Mouse (Mus musculus) embryonic facial prominence, embryonic 15.5 days (tissue): Measurements from ENCODE around the gene Tnni2. TPM values are rescaled to one million over a fixed set of nuclear protein-coding genes. Genes with fewer than 3 reads are reported as not detected.
A peak's percentile ranks its signal among the peaks of the same experiment; 100 is the strongest.

Source experiments
- ATAC-seq: fragments of 200-750 bp; cut with Nextera tagmentation; 2 replicates; pipeline ENCODE4 v1.8.0; 2017; ENCODE audit warnings: low read depth, moderate TSS enrichment; ENCODE audit not compliant: insufficient number of reproducible peaks, low FRiP score, low TSS enrichment
- H3K27ac ChIP-seq: fragments of 300-500 bp; sonication (generic); replicated peaks from 2 replicates; pipeline ENCODE4 v1.5.1; 2015; ENCODE audit warnings: mild to moderate bottlenecking, inconsistent platforms
- H3K27me3 ChIP-seq: fragments of 300-500 bp; sonication (generic); 2 replicates; pipeline ENCODE4 v1.6.1; 2015; ENCODE audit warnings: inconsistent platforms
- H3K36me3 ChIP-seq: fragments of 300-500 bp; sonication (generic); 2 replicates; pipeline ENCODE4 v1.6.1; 2015; ENCODE audit warnings: mild to moderate bottlenecking, inconsistent platforms
- H3K4me1 ChIP-seq: fragments of 300-500 bp; sonication (generic); 2 replicates; pipeline ENCODE4 v1.6.1; 2015; ENCODE audit warnings: inconsistent platforms
- H3K4me2 ChIP-seq: fragments of 300-500 bp; sonication (generic); replicated peaks from 2 replicates; pipeline ENCODE4 v1.6.1; 2015; ENCODE audit warnings: mild to moderate bottlenecking, inconsistent platforms
- H3K4me3 ChIP-seq: fragments of 300-500 bp; sonication (generic); replicated peaks from 2 replicates; pipeline ENCODE4 v1.5.1; 2015; ENCODE audit warnings: mild to moderate bottlenecking, inconsistent platforms
- H3K9ac ChIP-seq: fragments of 300-500 bp; sonication (generic); 2 replicates; pipeline ENCODE4 v1.6.1; 2015; ENCODE audit warnings: inconsistent platforms
- H3K9me3 ChIP-seq: fragments of 300-500 bp; sonication (generic); replicated peaks from 2 replicates; pipeline ENCODE4 v1.6.1; 2016; ENCODE audit warnings: inconsistent platforms
- WGBS: fragments of 180-500 bp; shearing (Covaris S2); methylation state at CpG from one replicate; pipeline ENCODE4 v1.1.7; 2015; 5-methylcytosine and 5-hydroxymethylcytosine counted together
- polyA plus RNA-seq: library from polyadenylated mRNA; unstranded; fragments of >200 nt; fragmentation: Nextera tagmentation; extraction: Ambion mirVana; gene quantifications from 2 replicates; pipeline ENCODE4 v1.2.1, GENCODE M21; 2015

Tnni2 gene
- polyA plus RNA-seq, 1 experiment from 2014 or later, result 169 TPM

DNA sequence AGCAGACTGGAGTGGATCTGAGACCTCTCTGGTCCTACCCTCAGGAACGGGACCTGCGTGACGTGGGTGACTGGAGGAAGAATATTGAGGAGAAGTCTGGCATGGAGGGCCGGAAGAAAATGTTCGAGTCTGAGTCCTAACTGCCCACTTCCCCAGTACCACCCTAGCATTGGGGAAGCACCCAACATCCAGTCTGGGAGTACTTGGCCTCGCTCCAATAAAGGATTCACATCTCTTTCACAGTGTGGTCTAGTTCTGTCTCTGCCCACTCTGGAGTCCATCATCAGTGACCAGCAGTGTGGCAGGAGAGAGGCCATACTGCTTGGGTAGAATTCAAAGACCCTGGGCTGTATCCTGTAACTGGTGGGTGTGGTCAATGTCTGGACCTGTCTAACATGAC, 2.6 kb downstream of the Tnni2 start:
- Histone ChIP-seq H3K9me3 (no peaks in the 10 kb centered on the region), H3K9ac (no peak overlapping the region), H3K4me2 (no peak overlapping the region), H3K4me3 (no peak overlapping the region), H3K36me3 (no peaks in the 10 kb centered on the region), H3K27me3 (no peaks in the 10 kb centered on the region), H3K4me1 (peaks cover 33% of the 10 kb centered on the region), H3K27ac (no peak overlapping the region)
- WGBS, result 93% methylated on average over 6 of the region's 6 CpGs
- no peak for ATAC-seq

DNA sequence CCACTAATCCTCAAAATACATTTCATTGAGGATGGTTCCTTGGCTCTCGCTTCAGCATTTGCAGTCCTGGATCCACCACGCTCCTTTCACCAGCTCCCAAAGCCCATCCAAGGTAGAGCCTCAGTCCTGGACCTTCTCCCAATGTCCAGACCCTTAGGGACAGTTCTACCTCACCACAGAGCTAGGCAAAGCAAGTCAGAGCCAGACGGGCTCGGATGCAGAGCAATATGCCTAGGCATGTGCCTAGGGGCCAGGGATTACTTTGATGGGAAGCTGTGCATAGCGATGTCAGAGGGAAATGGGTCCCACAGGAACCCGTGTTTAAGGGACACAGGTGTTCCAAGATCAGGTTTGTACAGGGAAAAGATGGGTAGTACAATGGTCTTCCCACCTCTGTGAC, 3.7 kb downstream of the Tnni2 start:
- no peak overlapping the region for H3K27ac ChIP-seq
- 79% methylated on average over 6 of the region's 6 CpGs for WGBS
- H3K36me3 ChIP-seq, result no peaks in the 10 kb centered on the region
- no peak for ATAC-seq
- no peaks in the 10 kb centered on the region for H3K9me3 ChIP-seq
- no peak overlapping the region for H3K4me3 ChIP-seq
- no peak overlapping the region for H3K4me2 ChIP-seq
- H3K27me3 ChIP-seq, result no peaks in the 10 kb centered on the region
- no peak overlapping the region for H3K9ac ChIP-seq
- peaks cover 27% of the 10 kb centered on the region for H3K4me1 ChIP-seq

DNA sequence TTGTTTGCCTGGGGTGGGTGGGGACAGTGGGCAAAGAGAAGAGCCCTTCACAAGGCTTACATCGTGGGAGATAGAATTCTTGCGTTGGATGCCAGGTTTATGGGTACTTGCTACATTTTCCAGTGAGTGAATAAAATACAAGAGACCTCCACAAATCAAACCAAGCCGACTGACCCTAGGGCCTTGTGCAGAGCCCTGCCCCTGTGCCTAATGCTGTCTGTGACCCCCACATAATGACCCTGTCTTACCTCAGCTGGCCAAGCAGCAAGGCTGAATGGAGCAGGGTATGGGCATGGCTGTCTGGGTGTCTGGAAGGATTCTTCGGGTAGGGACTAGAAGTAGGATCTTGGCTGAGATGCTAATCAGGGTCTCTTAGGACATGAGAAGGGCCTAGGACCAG, 4.7 kb downstream of the Tnni2 start:
- Histone ChIP-seq H3K9ac (no peak overlapping the region), H3K27ac (no peak overlapping the region), H3K4me1 (peaks cover 17% of the 10 kb centered on the region), H3K4me2 (no peak overlapping the region), H3K27me3 (no peaks in the 10 kb centered on the region), H3K4me3 (no peak overlapping the region), H3K36me3 (no peaks in the 10 kb centered on the region), H3K9me3 (no peaks in the 10 kb centered on the region)
- 89% methylated on average over 4 of the region's 4 CpGs for WGBS
- no peak for ATAC-seq

DNA sequence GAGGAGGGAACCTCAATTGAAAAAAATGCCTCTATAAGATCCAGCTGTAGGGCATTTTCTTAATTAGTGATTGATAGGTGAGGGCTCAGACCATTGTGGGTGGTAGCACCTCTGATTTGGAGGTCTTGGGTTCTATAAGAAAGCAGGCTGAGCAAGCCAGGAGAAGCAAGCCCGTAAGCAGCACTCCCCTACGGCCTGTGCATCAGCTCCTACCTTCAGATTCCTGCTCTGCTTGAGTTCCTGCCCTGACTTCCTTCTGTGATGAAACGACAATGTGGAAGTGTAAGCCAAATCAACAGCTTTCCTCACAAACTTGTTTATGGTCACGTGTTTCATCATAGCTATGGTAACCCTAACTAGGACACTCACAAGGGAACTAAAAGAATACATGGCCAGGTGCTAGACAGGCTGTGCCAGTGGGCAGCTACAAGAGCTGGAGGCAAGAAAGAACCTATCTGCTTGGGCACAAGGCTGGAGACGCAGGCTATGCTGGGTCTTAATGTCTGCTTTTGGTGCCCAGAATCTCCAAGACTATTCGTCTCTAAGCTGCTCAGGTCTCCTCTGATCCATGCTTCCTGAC, 7.5 kb downstream of the Tnni2 start:
- 0 out of 2 replicates have a peak, but pooled peaks cover 2% of the 10 kb centered on the region for H3K4me1 ChIP-seq
- H3K27me3 ChIP-seq, result no peaks in the 10 kb centered on the region
- 70% methylated on average over 6 of the region's 6 CpGs for whole genome bisulfite sequencing
- no peak overlapping the region for H3K4me3 ChIP-seq
- H3K36me3 ChIP-seq, result no peaks in the 10 kb centered on the region
- H3K9ac ChIP-seq, result no peak overlapping the region
- no peaks in the 10 kb centered on the region for H3K9me3 ChIP-seq
- H3K4me2 ChIP-seq, result no peak overlapping the region
- no peak overlapping the region for H3K27ac ChIP-seq
- no peak for ATAC-seq

DNA sequence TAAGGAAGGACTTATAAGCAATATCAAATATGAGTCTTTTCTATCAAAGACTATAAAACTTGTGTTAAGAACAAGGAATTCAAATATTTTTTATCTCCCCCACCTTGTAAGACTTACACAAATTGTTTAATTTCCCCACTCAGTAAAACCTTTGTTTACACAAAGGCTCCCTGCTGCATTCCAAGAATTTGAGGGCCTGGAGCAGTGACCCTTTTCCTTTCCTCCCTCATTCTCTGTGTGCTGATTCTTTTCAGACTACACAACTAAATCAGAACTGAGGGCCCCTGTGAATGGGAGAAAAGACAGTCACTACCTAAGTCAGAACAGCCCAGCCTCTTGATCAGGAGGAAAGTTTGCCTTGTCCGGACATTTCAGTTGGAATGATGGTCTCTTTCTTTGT, 13.1 kb downstream of the Tnni2 start:
- WGBS, result 30% methylated on average over 1 of the region's 1 CpGs
- no peak overlapping the region for H3K4me2 ChIP-seq
- H3K9me3 ChIP-seq, result no peaks in the 10 kb centered on the region
- no peak for ATAC-seq
- H3K4me3 ChIP-seq, result no peak overlapping the region
- no peak overlapping the region for H3K9ac ChIP-seq
- no peaks in the 10 kb centered on the region for H3K36me3 ChIP-seq
- H3K27ac ChIP-seq, result peak overlapping the region; percentile 83
- H3K4me1 ChIP-seq, result peaks cover 28% of the 10 kb centered on the region
- H3K27me3 ChIP-seq, result no peaks in the 10 kb centered on the region

DNA sequence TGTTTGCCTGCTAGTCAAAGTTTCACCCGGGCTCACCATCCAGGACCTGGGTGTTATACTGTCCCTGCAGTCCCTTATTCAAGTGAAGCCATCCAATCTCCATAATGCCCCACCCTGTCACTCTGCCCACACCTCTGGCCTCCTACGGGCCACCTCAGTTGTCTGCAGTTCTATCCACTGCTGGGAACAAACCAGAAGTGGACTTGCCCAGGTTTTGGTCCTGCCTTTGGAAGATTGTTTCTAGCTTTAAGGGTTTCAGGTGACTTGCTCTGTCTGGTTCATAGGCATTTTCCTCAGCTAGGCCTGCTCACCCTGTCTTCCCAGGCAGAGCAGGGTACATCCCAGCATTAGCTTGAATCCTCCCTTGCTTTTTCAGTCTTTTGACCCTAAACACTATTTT, 13.6 kb downstream of the Tnni2 start:
- Histone ChIP-seq H3K9me3 (no peaks in the 10 kb centered on the region), H3K27me3 (no peaks in the 10 kb centered on the region), H3K9ac (no peak overlapping the region), H3K36me3 (no peaks in the 10 kb centered on the region), H3K4me1 (peaks cover 28% of the 10 kb centered on the region), H3K27ac (peak overlapping the region; percentile 83), H3K4me2 (no peak overlapping the region), H3K4me3 (no peak overlapping the region)
- WGBS, result 33% methylated on average over 2 of the region's 2 CpGs
- no peak for ATAC-seq

DNA sequence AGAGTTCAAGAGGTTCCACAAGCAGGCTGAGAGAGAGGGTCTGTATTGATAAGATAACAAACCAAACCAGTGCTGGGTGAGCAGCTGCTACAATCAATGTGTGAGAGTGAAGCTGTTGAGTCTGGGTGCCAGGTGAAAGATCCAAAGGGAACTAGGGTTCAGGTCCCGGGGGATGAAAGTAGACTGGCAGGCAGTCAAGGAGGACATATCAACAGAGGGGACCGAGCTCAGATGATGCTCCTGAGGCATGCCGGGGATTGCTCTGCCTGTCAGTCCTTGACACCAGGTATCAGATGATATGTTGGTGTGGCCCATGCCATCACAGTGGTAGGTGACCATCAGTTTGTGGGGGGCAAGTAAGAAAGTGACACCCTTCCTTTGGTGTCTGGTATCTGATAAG, 15.2 kb downstream of the Tnni2 start:
- H3K27ac ChIP-seq, result peak overlapping the region; percentile 92

DNA sequence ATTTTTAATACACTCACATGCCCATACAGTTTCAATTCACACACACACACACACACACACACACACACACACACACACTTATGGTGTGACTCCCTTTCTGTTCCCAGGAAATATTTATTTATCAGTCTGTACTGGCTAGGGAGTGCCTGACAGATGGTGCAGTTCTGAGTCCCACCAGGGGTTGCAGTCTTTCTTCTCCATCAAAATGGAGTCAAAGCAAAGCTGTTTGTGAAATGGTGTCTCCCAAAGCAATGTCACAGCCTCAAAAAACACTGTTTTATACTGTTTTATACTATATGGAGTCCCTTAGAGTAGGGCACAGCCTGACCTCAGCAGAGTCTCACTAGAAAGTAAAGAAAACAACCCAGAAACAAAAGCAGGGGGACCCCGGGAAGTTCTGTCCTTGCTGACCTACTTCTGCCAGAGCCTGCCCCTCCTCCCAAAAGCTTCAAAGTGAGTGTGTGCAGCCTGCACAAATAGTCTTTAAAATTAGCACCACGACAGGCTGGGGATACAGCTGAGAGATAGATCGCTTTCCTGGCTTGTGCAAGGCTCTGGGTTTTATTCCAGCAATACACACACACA, 15.7 kb downstream of the Tnni2 start:
- H3K9me3 ChIP-seq, result no peaks in the 10 kb centered on the region
- no peak for ATAC-seq

More for the DNA sequence above, 15.2 kb downstream of the Tnni2 start:
- H3K36me3 ChIP-seq, result no peaks in the 10 kb centered on the region
- H3K4me3 ChIP-seq, result no peak overlapping the region
- H3K27me3 ChIP-seq, result no peaks in the 10 kb centered on the region
- H3K4me1 ChIP-seq, result peaks cover 28% of the 10 kb centered on the region
- WGBS, result 82% methylated on average over 3 of the region's 3 CpGs
- no peak for ATAC-seq
- no peak overlapping the region for H3K9ac ChIP-seq
- H3K4me2 ChIP-seq, result no peak overlapping the region
- no peaks in the 10 kb centered on the region for H3K9me3 ChIP-seq

DNA sequence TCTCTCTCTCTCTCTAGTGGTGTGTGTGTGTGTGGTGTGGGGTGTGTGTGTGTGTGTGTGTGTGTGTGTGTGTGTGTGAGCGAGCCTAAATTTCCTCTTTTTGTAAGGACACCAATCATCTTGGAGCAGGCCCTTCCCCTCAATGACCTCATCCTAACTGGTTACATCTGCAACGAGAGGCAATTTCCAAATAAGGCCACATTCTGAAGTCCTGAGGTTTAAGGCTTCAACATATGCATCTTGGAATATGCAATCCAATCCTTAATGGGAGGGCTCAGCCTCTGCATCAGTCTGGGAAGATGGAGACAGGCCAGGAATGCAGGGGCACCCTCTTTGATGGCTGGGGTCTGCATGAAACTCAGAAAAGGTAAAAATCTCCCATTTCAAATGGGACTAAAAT, 16.4 kb downstream of the Tnni2 start:
- WGBS, result 6% methylated on average over 1 of the region's 2 CpGs
- Histone ChIP-seq H3K9ac (no peak overlapping the region), H3K4me3 (no peak overlapping the region), H3K36me3 (no peaks in the 10 kb centered on the region), H3K27ac (peak overlapping the region; percentile 92), H3K4me1 (peaks cover 28% of the 10 kb centered on the region), H3K9me3 (no peaks in the 10 kb centered on the region), H3K27me3 (no peaks in the 10 kb centered on the region), H3K4me2 (no peak overlapping the region)
- ATAC-seq, result peak; percentile 80

More for the DNA sequence above, 15.7 kb downstream of the Tnni2 start:
- Histone ChIP-seq H3K4me2 (no peak overlapping the region), H3K27ac (peak overlapping the region; percentile 92), H3K27me3 (no peaks in the 10 kb centered on the region), H3K4me1 (peaks cover 28% of the 10 kb centered on the region), H3K9ac (no peak overlapping the region), H3K4me3 (no peak overlapping the region), H3K36me3 (no peaks in the 10 kb centered on the region)
- 17% methylated on average over 3 of the region's 3 CpGs for WGBS

DNA sequence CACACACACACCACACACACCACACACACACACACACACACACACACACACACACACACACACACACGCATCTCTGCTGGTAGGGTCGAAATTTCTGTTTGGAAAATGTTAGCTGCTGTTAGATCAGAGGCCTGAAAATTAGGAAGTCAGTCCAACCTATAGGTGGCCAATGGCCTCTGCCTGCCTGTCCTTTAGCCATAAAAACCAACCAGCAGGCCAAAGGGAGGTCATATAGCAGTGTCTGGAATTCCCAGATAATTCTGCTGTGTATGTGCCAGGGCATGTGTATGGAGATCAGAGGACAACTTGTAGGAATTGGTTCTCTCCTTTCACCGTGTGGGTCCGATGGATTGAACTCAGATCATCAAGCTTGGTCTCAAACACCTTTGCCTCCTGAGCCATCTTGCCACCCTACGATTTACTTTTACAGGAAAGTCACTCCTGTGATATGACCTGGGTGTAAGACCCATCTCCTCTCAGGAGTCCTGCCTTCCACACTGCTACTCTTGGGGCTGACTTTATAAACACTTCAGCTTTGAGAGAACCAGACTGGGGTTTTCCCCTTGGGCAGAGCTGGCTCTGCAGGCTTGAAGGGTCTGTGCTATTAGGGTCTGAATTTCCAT, 17.2 kb downstream of the Tnni2 start:
- no peak overlapping the region for H3K4me3 ChIP-seq
- no peaks in the 10 kb centered on the region for H3K9me3 ChIP-seq
- peaks cover 25% of the 10 kb centered on the region for H3K4me1 ChIP-seq
- 49% methylated on average over 5 of the region's 5 CpGs for WGBS
- H3K36me3 ChIP-seq, result no peaks in the 10 kb centered on the region
- no peaks in the 10 kb centered on the region for H3K27me3 ChIP-seq
- no peak for ATAC-seq
- H3K27ac ChIP-seq, result peak overlapping the region; percentile 92
- no peak overlapping the region for H3K4me2 ChIP-seq
- no peak overlapping the region for H3K9ac ChIP-seq

DNA sequence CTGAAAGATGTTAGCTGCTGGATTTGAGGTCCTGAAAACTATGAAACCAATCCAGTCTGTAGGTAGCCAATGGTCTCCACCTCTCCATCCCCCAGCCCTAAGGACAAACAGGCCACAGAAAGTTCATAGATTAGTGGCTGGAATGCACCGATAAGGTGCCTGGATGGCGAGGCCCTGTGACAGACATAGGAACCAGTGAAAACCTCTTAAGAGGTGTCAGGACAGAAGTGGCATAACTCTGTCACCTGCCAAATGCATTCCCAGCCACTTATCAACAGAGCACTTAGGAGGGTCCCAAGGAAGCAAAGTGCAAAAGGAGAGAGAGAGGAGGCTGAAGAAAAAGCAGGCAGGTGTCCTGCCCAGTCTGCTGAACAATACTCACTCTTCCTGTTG, 17.7 kb downstream of the Tnni2 start:
- Histone ChIP-seq H3K27me3 (no peaks in the 10 kb centered on the region), H3K4me1 (peaks cover 25% of the 10 kb centered on the region), H3K9ac (no peak overlapping the region), H3K36me3 (no peaks in the 10 kb centered on the region), H3K4me3 (no peak overlapping the region), H3K27ac (peak overlapping the region; percentile 92), H3K9me3 (no peaks in the 10 kb centered on the region), H3K4me2 (no peak overlapping the region)
- WGBS, result 70% methylated on average over 2 of the region's 2 CpGs
- ATAC-seq, result no peak

DNA sequence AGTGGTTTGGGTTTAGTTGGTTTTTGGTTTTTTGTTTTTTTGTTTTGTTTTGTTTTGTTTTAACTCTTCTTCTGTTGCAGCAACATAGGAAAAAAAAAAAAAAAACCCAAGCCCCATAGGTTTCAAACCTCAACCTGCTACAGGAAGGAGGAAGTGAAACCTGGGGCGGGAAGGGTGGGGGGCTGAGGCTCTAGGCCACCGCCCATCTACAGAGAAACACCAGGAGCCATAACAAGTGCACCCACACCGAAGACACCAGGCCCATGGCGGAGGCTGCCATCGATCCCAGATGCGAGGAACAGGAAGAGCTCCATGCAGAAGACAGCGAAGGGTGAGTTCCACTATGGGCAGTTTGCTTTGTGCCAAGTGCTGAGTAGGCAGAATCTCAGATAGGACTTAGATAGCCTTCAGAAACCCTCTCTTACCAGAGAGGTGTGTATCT, 19.0 kb downstream of the Tnni2 start, which contains the start of gene Lsp1:
Gene Lsp1 (plus strand): TSS at position 174 of the 442 bp plus-strand sequence.
- WGBS, result 89% methylated on average over 7 of the region's 7 CpGs
- Histone ChIP-seq H3K4me1 (peaks cover 17% of the 10 kb centered on the region), H3K9ac (no peak within 1 kb of the TSS), H3K27me3 (no peaks in the 10 kb centered on the region), H3K27ac (peak within 1 kb of the TSS; percentile 92; the same call in 1 of the 2 replicates), H3K4me3 (no peak within 1 kb of the TSS), H3K9me3 (no peaks in the 10 kb centered on the region), H3K4me2 (no peak within 1 kb of the TSS), H3K36me3 (no peaks in the 10 kb centered on the region)
- no peak for ATAC-seq
